Mouse (Mus musculus) embryonic fibroblast, embryonic 13.5 days (primary cell): ENCODE results near the gene Copa. TPM values are rescaled to one million over a fixed set of nuclear protein-coding genes. Genes with fewer than 3 reads are reported as not detected.
A peak's percentile ranks its signal among the peaks of the same experiment; 100 is the strongest.

Experiments
- H3K27ac ChIP-seq: 2 replicates; pipeline ENCODE4 v1.5.1; 2012; ENCODE audit warnings: low read length, control low read depth, inconsistent platforms; ENCODE audit not compliant: insufficient read depth
- H3K4me1 ChIP-seq: 2 replicates; pipeline ENCODE4 v1.6.1; 2011; ENCODE audit warnings: low read length; ENCODE audit not compliant: control insufficient read depth, insufficient read depth
- H3K4me3 ChIP-seq: 2 replicates; pipeline ENCODE4 v1.5.1; 2011; ENCODE audit warnings: mild to moderate bottlenecking, control low read depth, low read length; ENCODE audit not compliant: insufficient read depth
- CTCF ChIP-seq: IDR thresholded peaks from 2 replicates; pipeline ENCODE4 v1.5.1; 2011; ENCODE audit warnings: mild to moderate bottlenecking, control low read depth, low read length, moderate library complexity, borderline replicate concordance; ENCODE audit not compliant: insufficient read depth
- POLR2A ChIP-seq: IDR thresholded peaks from 2 replicates; pipeline ENCODE4 v1.6.1; 2011; ENCODE audit warnings: low read depth, mild to moderate bottlenecking, control low read depth, low read length, moderate library complexity
- polyA plus RNA-seq: library from polyadenylated mRNA; stranded (reverse); fragments of >200 nt; gene quantifications from 2 replicates; pipeline ENCODE4 v1.2.4, GENCODE M21; 2011; ENCODE audit warnings: low read depth; ENCODE audit not compliant: missing spikeins, insufficient read length

Gene Copa
- polyA plus RNA-seq, 1 experiment: 398 TPM

DNA sequence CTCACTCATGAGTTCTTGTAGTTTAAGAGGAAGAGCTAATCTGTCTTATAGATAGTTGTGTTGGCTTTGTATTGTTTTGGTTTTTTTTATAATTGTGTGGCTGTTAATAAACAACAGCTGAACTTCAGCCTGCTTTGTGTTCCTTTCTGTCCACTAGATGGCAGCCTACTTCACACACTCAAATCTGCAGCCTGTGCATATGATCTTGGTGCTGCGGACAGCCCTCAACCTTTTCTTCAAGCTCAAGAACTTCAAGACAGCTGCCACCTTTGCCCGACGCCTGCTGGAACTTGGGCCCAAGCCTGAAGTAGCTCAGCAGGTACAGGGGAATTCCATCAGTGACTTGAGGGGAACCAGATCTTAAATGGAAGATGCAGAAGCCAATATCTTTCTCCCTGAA lies 37.4 kb downstream of the Copa start:
- TF ChIP-seq CTCF: peak; percentile 39; the same call in 1 of the 2 replicates
- no peak for TF ChIP-seq POLR2A
- H3K4me1 ChIP-seq: no peaks in the 10 kb centered on the region
- no peak overlapping the region for H3K27ac ChIP-seq
- no peak overlapping the region for H3K4me3 ChIP-seq

DNA sequence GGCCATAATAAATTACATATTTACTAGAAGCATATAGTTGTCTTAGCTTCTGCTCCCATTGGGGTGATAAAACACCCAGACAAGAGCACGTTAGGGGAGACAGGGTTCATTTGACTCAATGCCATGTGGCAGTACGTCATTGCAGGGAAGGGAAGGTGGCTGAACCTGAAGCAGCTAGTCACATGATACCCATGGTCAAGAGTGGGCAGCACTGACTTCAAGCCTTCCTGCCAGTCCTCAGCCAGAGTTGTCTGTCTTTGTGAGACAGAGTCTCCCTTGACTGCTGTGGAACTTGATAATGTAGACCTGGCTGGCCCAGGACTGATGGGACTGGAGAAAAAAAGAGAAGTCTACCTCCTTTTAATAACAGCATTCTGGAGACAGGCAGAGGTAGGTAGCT lies 40.3 kb downstream of the Copa start:
- H3K27ac ChIP-seq: no peak overlapping the region
- TF ChIP-seq POLR2A (no peak), CTCF (no peak)
- H3K4me3 ChIP-seq: no peak overlapping the region
- no peaks in the 10 kb centered on the region for H3K4me1 ChIP-seq

DNA sequence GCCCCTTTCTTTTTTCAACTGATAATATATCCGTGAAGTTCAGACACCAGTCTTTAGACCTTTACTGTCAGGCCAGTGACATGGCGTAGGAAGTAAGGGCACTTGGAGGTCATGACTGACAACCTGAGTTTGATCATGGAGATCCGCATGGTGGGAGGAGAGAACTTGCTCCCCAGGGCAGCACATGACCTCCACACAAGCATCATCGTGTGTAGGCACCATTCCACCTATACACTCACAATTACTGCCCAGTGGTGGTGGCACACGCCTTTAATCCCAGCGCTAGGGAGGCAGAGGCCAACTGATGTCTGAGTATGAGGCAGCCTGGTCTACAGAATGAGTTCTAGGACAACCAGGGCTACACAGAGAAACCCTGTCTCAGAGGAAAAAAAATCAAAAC lies 42.2 kb downstream of the Copa start:
- H3K27ac ChIP-seq: no peak overlapping the region
- no peak overlapping the region for H3K4me3 ChIP-seq
- H3K4me1 ChIP-seq: no peaks in the 10 kb centered on the region
- TF ChIP-seq CTCF (no peak), POLR2A (no peak)

DNA sequence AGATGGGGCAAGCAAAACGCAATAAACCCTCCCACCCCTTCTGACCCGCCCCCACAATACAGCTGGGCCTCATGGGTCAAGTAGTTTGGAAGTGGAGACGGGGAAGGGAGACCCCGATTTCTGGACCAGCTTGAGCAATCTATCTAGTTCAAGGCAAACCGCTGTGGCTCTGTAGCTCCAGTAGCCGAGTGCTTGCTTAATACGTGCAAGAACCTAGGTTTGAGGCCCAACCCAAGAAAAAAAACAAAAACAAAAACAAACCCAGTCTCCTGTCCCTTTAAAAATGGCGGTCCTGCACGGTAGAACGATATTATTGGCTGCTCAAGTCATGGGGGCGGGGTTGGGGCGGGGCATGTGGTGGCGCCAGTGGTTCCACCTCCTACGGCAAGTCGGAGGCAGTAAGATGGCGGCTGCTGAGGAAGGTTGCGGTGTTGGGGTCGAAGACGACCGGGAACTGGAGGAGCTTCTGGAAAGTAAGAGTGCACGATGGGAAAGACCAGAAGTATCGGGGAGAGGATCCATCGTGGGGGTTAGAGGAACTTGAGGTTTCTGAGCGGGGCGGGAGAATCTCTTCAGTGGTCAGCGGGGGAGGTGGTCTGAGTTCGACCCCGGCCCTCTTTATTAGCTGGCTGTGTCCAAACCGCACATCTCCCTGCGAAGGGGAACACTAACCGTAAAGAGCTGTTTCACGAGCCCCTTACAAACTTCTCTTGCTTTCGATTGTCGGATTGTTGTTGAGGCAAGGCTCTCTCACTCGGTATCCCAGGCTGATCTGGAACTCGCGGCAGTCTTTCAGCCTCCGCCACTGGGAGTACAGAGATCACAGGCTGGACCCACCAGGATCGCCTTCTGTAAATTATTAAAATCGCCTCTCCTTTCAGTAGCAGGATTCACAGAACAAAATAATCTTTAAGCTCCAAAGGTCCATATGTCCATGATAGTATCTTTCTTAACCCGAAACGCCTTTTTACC lies 44.3 kb downstream of the Copa start, which contains the start of gene Pex19:
Gene Pex19 (plus strand): TSS at position 380 of the 972 bp plus-strand sequence.
- Histone ChIP-seq H3K4me3 (peak within 1 kb of the TSS; percentile 83), H3K4me1 (no peaks in the 10 kb centered on the region), H3K27ac (no peak within 1 kb of the TSS)
- TF ChIP-seq POLR2A (peak; percentile 84), CTCF (no peak)

DNA sequence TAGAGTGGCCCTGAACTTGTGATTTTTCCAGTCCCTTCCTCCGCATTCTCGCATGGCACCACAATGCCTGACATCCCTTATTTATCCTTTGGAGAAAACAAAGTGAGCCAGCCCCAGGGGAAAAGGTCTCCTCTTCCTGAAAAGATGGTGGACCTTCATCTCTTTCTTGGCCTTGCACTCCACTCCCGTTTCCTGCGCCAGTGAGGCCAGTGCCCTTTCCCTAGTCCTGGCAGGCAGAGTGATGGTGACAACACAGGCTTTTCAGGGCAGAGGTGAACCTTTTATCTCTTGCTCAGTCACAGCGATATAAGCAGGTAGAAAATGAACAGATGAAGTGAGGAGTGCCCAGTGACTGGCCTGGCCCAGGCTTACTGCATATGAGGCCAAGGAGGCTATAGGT lies 45.2 kb downstream of the Copa start:
- peak overlapping the region; percentile 83 for H3K4me3 ChIP-seq
- TF ChIP-seq CTCF (no peak), POLR2A (no peak)
- no peak overlapping the region for H3K27ac ChIP-seq
- no peaks in the 10 kb centered on the region for H3K4me1 ChIP-seq

DNA sequence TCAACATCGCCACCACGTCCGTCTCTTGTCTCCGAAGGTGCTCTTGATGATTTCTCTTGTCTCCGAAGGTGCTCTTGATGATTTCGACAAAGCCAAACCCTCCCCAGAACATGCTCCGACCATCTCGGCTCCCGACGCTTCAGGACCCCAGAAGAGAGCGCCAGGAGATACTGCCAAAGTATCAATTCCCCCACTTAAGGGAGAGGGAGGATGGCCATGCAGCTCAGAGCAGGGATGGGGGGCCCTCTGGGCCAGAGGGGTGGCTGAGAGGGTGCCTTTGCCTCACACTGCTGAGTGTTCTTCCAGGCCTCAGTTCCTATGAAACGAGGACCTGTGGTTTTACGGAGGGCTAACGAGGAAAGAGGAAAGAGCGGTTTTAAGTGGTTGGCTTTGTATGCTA lies 46.2 kb downstream of the Copa start:
- Histone ChIP-seq H3K4me3 (no peak overlapping the region), H3K27ac (no peak overlapping the region), H3K4me1 (no peaks in the 10 kb centered on the region)
- no peak for TF ChIP-seq POLR2A
- no peak for TF ChIP-seq CTCF

DNA sequence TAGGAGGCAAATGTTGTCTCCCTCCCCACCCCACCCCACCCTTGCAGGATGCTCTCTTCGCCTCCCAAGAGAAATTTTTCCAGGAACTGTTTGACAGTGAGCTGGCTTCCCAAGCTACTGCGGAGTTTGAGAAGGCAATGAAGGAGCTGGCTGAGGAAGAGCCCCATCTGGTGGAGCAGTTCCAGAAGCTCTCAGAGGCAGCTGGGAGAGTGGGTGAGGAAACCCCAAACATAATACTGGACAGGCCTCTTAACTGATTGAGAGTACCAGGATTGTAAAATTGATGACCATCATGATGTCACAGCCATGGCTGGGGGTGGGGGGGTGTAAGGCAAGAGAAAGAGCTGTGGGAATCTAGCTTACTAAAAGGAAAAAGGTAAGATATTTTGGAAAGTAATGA lies 46.8 kb downstream of the Copa start:
- TF ChIP-seq POLR2A (no peak), CTCF (no peak)
- Histone ChIP-seq H3K4me1 (peaks cover 1% of the 10 kb centered on the region; the same call in 1 of the 2 replicates), H3K27ac (no peak overlapping the region), H3K4me3 (no peak overlapping the region)

DNA sequence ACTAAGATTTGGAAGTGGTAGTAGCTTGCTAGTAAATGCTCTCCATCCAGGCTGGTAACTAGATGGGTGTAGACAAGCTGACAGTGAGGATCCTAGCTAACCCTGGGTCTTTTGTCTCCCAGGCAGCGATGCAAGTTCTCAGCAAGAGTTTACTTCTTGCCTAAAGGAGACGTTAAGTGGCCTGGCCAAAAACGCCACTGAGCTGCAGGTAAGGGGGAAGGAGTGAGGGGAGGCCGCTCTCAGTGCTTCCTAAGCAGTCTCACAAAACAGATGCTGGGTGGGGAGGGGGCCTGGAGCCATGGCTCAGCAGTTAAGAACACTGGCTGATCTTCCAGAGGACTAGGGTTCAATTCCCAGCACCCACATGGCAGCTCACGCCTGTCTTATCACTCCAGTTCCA lies 47.5 kb downstream of the Copa start:
- Histone ChIP-seq H3K27ac (no peak overlapping the region), H3K4me3 (no peak overlapping the region), H3K4me1 (peaks cover 6% of the 10 kb centered on the region; the same call in 1 of the 2 replicates)
- no peak for TF ChIP-seq POLR2A
- TF ChIP-seq CTCF: no peak

DNA sequence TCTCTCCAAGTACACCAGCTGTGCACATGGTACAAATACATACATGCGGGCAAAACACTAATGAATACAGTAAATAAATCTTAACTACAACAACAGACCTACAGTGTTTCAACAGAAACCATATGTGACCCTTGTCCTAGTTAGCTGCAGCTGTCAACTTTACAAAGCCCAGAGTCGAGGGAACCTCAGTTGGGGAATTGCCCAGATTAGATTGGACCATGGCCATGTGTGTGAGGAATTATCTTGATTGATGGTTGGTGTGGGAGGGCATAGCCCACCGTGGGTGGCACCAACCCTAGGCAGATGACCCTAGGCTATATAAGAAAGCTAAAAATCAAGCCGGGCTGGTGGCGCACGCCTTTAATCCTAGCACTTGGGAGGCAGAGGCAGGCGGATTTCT lies 50.0 kb downstream of the Copa start:
- H3K4me1 ChIP-seq: peaks cover 6% of the 10 kb centered on the region; the same call in 1 of the 2 replicates
- no peak for TF ChIP-seq CTCF
- no peak for TF ChIP-seq POLR2A
- H3K4me3 ChIP-seq: no peak overlapping the region

DNA sequence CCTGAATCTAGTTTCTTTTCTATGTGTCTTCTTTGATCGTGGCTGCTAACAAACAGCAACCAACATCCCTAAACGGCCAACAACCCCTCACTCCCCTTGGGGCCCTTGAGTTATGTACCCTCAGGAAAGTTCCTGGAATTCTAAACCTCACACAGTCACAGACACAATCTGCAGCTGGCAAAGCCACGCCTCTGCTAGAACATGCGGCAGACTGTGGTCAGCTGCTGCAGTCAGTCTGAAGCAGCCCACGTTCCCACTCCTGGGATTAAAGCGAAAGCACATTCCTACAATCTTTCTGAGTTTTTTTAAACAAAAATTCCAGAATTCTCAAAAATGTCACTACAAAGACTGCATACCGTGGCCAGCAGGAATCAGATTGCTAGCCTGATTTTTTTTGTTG lies 51.2 kb downstream of the Copa start:
- H3K4me1 ChIP-seq: peaks cover 6% of the 10 kb centered on the region; the same call in 1 of the 2 replicates
- H3K4me3 ChIP-seq: no peak overlapping the region
- peak overlapping the region; percentile 92 for H3K27ac ChIP-seq
- TF ChIP-seq CTCF (no peak), POLR2A (no peak)

More for the DNA sequence above, 50.0 kb downstream of the Copa start:
- H3K27ac ChIP-seq: no peak overlapping the region

DNA sequence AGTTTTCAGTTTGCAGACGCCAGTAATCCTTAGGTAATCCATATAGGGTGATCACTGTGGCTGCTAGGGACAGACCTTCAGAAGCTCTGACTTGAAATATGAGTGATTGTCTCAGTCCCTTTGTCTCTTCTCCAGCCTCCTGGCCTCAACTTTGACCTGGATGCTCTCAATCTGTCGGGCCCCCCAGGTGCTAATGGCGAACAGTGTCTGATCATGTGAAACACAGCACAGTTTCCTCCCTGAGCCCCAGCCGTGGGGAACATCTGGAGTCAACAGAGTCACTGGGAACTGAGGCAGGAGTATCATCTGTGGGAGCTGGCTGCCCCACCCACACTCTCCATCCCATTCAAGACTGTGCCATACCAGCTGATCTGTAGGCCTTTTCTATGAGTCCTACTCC lies 51.7 kb downstream of the Copa start:
- Histone ChIP-seq H3K27ac (peak overlapping the region; percentile 92), H3K4me1 (peaks cover 6% of the 10 kb centered on the region; the same call in 1 of the 2 replicates), H3K4me3 (no peak overlapping the region)
- TF ChIP-seq CTCF: no peak
- no peak for TF ChIP-seq POLR2A
